Mouse (Mus musculus) left cerebral cortex, postnatal 4 days (tissue): ENCODE data around the gene Serpinb3c. TPM values are rescaled to one million over a fixed set of nuclear protein-coding genes. Genes with fewer than 3 reads are reported as not detected.
"Not testable (repeated sequence)": the region's sequence is repeated elsewhere in the genome, so short reads cannot be mapped to it uniquely, and the experiment has no call there.

ENCODE experiments used
- DNase-seq: peaks from one replicate; pipeline ENCODE4 v3.0.0-alpha.2; 2022
- intact Hi-C: fragments of 180-260 bp; cut with DNase I; formaldehyde crosslinking; loops from one replicate; pipeline ENCODE4 v1.15.1; 2025
- total RNA-seq, 2 experiments: library from RNA; stranded (reverse); gene quantifications; 2 replicates each; pipeline ENCODE4 v1.2.3; 2021

The Serpinb3c gene
- not detected for total RNA-seq

DNA sequence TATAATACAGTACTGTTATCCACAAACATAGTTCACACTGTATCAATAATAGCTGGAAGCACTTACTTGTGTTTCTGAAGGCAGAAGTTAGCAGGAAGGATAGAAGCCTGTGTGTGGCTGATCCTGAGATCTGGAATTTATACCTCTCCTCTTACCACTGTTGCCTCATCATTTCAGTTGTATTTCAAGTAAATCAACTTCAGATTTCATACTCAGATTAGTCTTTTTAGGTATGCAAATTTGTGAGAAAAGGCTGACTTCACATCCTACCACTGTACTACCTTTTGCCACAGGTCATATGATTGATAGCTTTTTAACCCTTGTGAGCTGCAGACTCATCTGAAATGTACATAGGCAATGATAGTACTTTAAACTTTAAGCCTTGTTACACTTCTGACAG is at the start of gene Serpinb3c, which contains the start of gene Serpinb3b:
Gene Serpinb3c (minus strand): TSS at position 111 of the 400 bp plus-strand sequence.
Gene Serpinb3b (minus strand): TSS at position 101 of the 400 bp plus-strand sequence.
- intact Hi-C loops, result not testable (repeated sequence)

DNA sequence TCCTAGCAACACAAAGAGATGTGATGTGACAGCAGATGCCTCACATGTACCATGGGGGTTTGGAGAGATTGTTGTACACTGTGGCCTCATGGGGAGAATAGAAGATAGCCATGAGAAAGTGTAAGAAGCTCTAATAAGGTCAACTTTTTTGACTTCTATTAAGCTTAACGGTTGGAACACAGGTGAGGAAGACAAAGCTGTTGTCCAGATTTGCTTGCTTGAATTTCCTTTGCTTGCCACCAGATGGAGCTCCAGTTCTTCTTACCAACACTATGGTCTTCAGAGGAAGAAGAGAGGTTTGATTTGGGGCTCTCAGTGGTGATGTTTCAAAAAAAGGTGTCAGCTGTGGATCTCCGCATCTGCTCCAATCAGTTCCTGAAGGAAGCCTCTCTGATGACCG is 35.0 kb downstream of the Serpinb3c start:
- intact Hi-C loops, result loop anchor here (2.0 to 10.0 kb wide), 2 partner anchors 238 to 322 kb away; no protein-coding TSS in a partner anchor
- DNase-seq, result not testable (repeated sequence)

More for the DNA sequence above, at the start of gene Serpinb3c, which contains the start of gene Serpinb3b:
- not testable (repeated sequence) for DNase-seq

Other genes with a start within 250 kb of the Serpinb3c start
- gene Serpinb3a, start 226.1 kb downstream of the Serpinb3c start, total RNA-seq, result not detected
- gene Serpinb3d, start 194.9 kb downstream of the Serpinb3c start, total RNA-seq, result not detected
- gene Serpinb3b, start within 50 bp of the Serpinb3c start, total RNA-seq, result not detected
- gene Serpinb11, start 82.8 kb upstream of the Serpinb3c start, total RNA-seq, result not detected
- not detected for gene Serpinb7, start 121.3 kb upstream of the Serpinb3c start, total RNA-seq
- gene Serpinb2, start 233.1 kb upstream of the Serpinb3c start, total RNA-seq, result not detected